Mouse (Mus musculus) intestine, embryonic 15.5 days (tissue): Measurements from ENCODE around the gene Gm20388. TPM values are rescaled to one million over a fixed set of nuclear protein-coding genes. Genes with fewer than 3 reads are reported as not detected.
A peak's percentile ranks its signal among the peaks of the same experiment; 100 is the strongest.

Source experiments
- ATAC-seq: fragments of 200-750 bp; cut with Nextera tagmentation; 2 replicates; pipeline ENCODE4 v1.8.0; 2017; ENCODE audit warnings: moderate TSS enrichment, moderate library complexity
- H3K27ac ChIP-seq: fragments of 300-500 bp; sonication (generic); 2 replicates; pipeline ENCODE4 v1.5.1; 2015; ENCODE audit warnings: mild to moderate bottlenecking, inconsistent platforms
- H3K27me3 ChIP-seq: fragments of 300-500 bp; sonication (generic); replicated peaks from 2 replicates; pipeline ENCODE4 v1.6.1; 2015; ENCODE audit warnings: inconsistent platforms
- H3K36me3 ChIP-seq: fragments of 300-500 bp; sonication (generic); 2 replicates; pipeline ENCODE4 v1.6.1; 2015; ENCODE audit warnings: inconsistent platforms
- H3K4me1 ChIP-seq: fragments of 300-500 bp; sonication (generic); replicated peaks from 2 replicates; pipeline ENCODE4 v1.6.1; 2015; ENCODE audit warnings: inconsistent platforms
- H3K4me2 ChIP-seq: fragments of 300-500 bp; sonication (generic); replicated peaks from 2 replicates; pipeline ENCODE4 v1.6.1; 2015; ENCODE audit warnings: mild to moderate bottlenecking, inconsistent platforms
- H3K4me3 ChIP-seq: fragments of 300-500 bp; sonication (generic); replicated peaks from 2 replicates; pipeline ENCODE4 v1.5.1; 2015; ENCODE audit warnings: inconsistent platforms
- H3K9ac ChIP-seq: fragments of 300-500 bp; sonication (generic); 2 replicates; pipeline ENCODE4 v1.6.1; 2015; ENCODE audit warnings: inconsistent platforms
- H3K9me3 ChIP-seq: fragments of 300-500 bp; sonication (generic); 2 replicates; pipeline ENCODE4 v1.6.1; 2016; ENCODE audit warnings: inconsistent platforms
- WGBS: fragments of 180-500 bp; shearing (Covaris S2); methylation state at CpG from one replicate; pipeline ENCODE4 v1.1.7; 2015; 5-methylcytosine and 5-hydroxymethylcytosine counted together
- polyA plus RNA-seq: library from polyadenylated mRNA; unstranded; fragments of >200 nt; fragmentation: Nextera tagmentation; extraction: Ambion mirVana; gene quantifications from 2 replicates; pipeline ENCODE4 v1.2.1, GENCODE M21; 2015

Gm20388 gene
- polyA plus RNA-seq, 1 experiment from 2014 or later, result not detected

GRCm38 (mm10) chr8:120334878-120335261 is 424.2 kb downstream of the Gm20388 start:
- H3K27me3 ChIP-seq, result no peaks in the 10 kb centered on the region
- H3K4me2 ChIP-seq, result peak overlapping the region; percentile 67; the same call in 1 of the 2 replicates
- ATAC-seq, result peak; percentile 31; the same call in 1 of the 2 replicates
- no peaks in the 10 kb centered on the region for H3K36me3 ChIP-seq
- H3K9ac ChIP-seq, result peak overlapping the region; percentile 41
- H3K4me1 ChIP-seq, result peaks cover 24% of the 10 kb centered on the region
- H3K9me3 ChIP-seq, result no peaks in the 10 kb centered on the region
- peak overlapping the region; percentile 58 for H3K27ac ChIP-seq
- H3K4me3 ChIP-seq, result no peak overlapping the region
- WGBS, result 27% methylated on average over 5 of the region's 5 CpGs

GRCm38 (mm10) chr8:120335262-120336086 is 424.8 kb downstream of the Gm20388 start:
- Histone ChIP-seq H3K4me2 (peak overlapping the region; percentile 67), H3K9ac (no peak overlapping the region), H3K9me3 (no peaks in the 10 kb centered on the region), H3K27me3 (no peaks in the 10 kb centered on the region), H3K27ac (peak overlapping the region; percentile 58), H3K36me3 (no peaks in the 10 kb centered on the region), H3K4me1 (peaks cover 26% of the 10 kb centered on the region), H3K4me3 (peak overlapping the region; percentile 25)
- ATAC-seq, result peak; percentile 68
- 14% methylated on average over 17 of the region's 17 CpGs for WGBS

- Histone ChIP-seq H3K4me3 (no peak overlapping the region), H3K4me1 (peaks cover 24% of the 10 kb centered on the region), H3K9ac (no peak overlapping the region), H3K27ac (peak overlapping the region; percentile 58; the same call in 1 of the 2 replicates), H3K4me2 (peak overlapping the region; percentile 67), H3K27me3 (no peaks in the 10 kb centered on the region), H3K36me3 (no peaks in the 10 kb centered on the region), H3K9me3 (no peaks in the 10 kb centered on the region)
- WGBS, result 7% methylated on average over 9 of the region's 9 CpGs
- peak; percentile 36 for ATAC-seq
Observed at GRCm38 (mm10) chr8:120336087-120336380, 425.4 kb downstream of the Gm20388 start.

GRCm38 (mm10) chr8:120336909-120337555 is 426.4 kb downstream of the Gm20388 start:
- Histone ChIP-seq H3K9me3 (no peaks in the 10 kb centered on the region), H3K9ac (no peak overlapping the region), H3K27me3 (no peaks in the 10 kb centered on the region), H3K4me3 (no peak overlapping the region), H3K36me3 (no peaks in the 10 kb centered on the region), H3K4me1 (peaks cover 23% of the 10 kb centered on the region), H3K4me2 (no peak overlapping the region), H3K27ac (no peak overlapping the region)
- no peak for ATAC-seq
- 62% methylated on average over 5 of the region's 5 CpGs for WGBS

GRCm38 (mm10) chr8:120337627-120338026 is 427.0 kb downstream of the Gm20388 start:
- Histone ChIP-seq H3K4me2 (no peak overlapping the region), H3K4me1 (peaks cover 23% of the 10 kb centered on the region), H3K9ac (no peak overlapping the region), H3K36me3 (no peaks in the 10 kb centered on the region), H3K27ac (no peak overlapping the region), H3K27me3 (no peaks in the 10 kb centered on the region), H3K4me3 (no peak overlapping the region), H3K9me3 (no peaks in the 10 kb centered on the region)
- no peak for ATAC-seq
- 59% methylated on average over 5 of the region's 5 CpGs for whole genome bisulfite sequencing

GRCm38 (mm10) chr8:120338678-120339077 is 428.0 kb downstream of the Gm20388 start:
- no peaks in the 10 kb centered on the region for H3K27me3 ChIP-seq
- no peak overlapping the region for H3K27ac ChIP-seq
- no peak overlapping the region for H3K9ac ChIP-seq
- ATAC-seq, result no peak
- no peaks in the 10 kb centered on the region for H3K9me3 ChIP-seq
- no peaks in the 10 kb centered on the region for H3K36me3 ChIP-seq
- H3K4me1 ChIP-seq, result peaks cover 23% of the 10 kb centered on the region
- WGBS, result 86% methylated on average over 7 of the region's 7 CpGs
- no peak overlapping the region for H3K4me3 ChIP-seq
- no peak overlapping the region for H3K4me2 ChIP-seq

- Histone ChIP-seq H3K9me3 (no peaks in the 10 kb centered on the region), H3K27ac (no peak overlapping the region), H3K36me3 (no peaks in the 10 kb centered on the region), H3K4me2 (no peak overlapping the region), H3K4me1 (peaks cover 20% of the 10 kb centered on the region), H3K4me3 (no peak overlapping the region), H3K27me3 (no peaks in the 10 kb centered on the region), H3K9ac (no peak overlapping the region)
- no peak for ATAC-seq
- WGBS, result 75% methylated on average over 7 of the region's 8 CpGs
Observed at GRCm38 (mm10) chr8:120339743-120340142, 429.1 kb downstream of the Gm20388 start.

GRCm38 (mm10) chr8:120341124-120341523 is 430.5 kb downstream of the Gm20388 start:
- ATAC-seq, result no peak
- Histone ChIP-seq H3K27ac (no peak overlapping the region), H3K4me1 (peaks cover 6% of the 10 kb centered on the region), H3K9ac (no peak overlapping the region), H3K4me3 (no peak overlapping the region), H3K27me3 (no peaks in the 10 kb centered on the region), H3K4me2 (no peak overlapping the region), H3K36me3 (no peaks in the 10 kb centered on the region), H3K9me3 (no peaks in the 10 kb centered on the region)
- 85% methylated on average over 10 of the region's 10 CpGs for WGBS

GRCm38 (mm10) chr8:120342847-120343548 is 432.4 kb downstream of the Gm20388 start:
- WGBS, result 73% methylated on average over 7 of the region's 7 CpGs
- no peak for ATAC-seq
- Histone ChIP-seq H3K27ac (no peak overlapping the region), H3K4me3 (no peak overlapping the region), H3K9ac (no peak overlapping the region), H3K27me3 (no peaks in the 10 kb centered on the region), H3K4me1 (peaks cover 8% of the 10 kb centered on the region; the same call in 1 of the 2 replicates), H3K4me2 (no peak overlapping the region), H3K9me3 (no peaks in the 10 kb centered on the region), H3K36me3 (no peaks in the 10 kb centered on the region)

GRCm38 (mm10) chr8:120343582-120343981 is 432.9 kb downstream of the Gm20388 start:
- Histone ChIP-seq H3K4me1 (peaks cover 11% of the 10 kb centered on the region; the same call in 1 of the 2 replicates), H3K4me2 (no peak overlapping the region), H3K9ac (no peak overlapping the region), H3K27ac (no peak overlapping the region), H3K9me3 (no peaks in the 10 kb centered on the region), H3K4me3 (no peak overlapping the region), H3K36me3 (no peaks in the 10 kb centered on the region), H3K27me3 (no peaks in the 10 kb centered on the region)
- 82% methylated on average over 12 of the region's 12 CpGs for WGBS
- ATAC-seq, result no peak

- H3K4me1 ChIP-seq, result peaks cover 15% of the 10 kb centered on the region; the same call in 1 of the 2 replicates
- ATAC-seq, result no peak
- H3K36me3 ChIP-seq, result no peaks in the 10 kb centered on the region
- H3K27me3 ChIP-seq, result no peaks in the 10 kb centered on the region
- no peak overlapping the region for H3K9ac ChIP-seq
- H3K27ac ChIP-seq, result no peak overlapping the region
- no peak overlapping the region for H3K4me2 ChIP-seq
- no peaks in the 10 kb centered on the region for H3K9me3 ChIP-seq
- 44% methylated on average over 4 of the region's 4 CpGs for WGBS
- H3K4me3 ChIP-seq, result no peak overlapping the region
Observed at GRCm38 (mm10) chr8:120344166-120344565, 433.5 kb downstream of the Gm20388 start.

- no peaks in the 10 kb centered on the region for H3K9me3 ChIP-seq
- peaks cover 15% of the 10 kb centered on the region; the same call in 1 of the 2 replicates for H3K4me1 ChIP-seq
- no peak overlapping the region for H3K4me2 ChIP-seq
- no peaks in the 10 kb centered on the region for H3K36me3 ChIP-seq
- H3K9ac ChIP-seq, result no peak overlapping the region
- H3K4me3 ChIP-seq, result no peak overlapping the region
- ATAC-seq, result no peak
- H3K27me3 ChIP-seq, result no peaks in the 10 kb centered on the region
- H3K27ac ChIP-seq, result no peak overlapping the region
- 60% methylated on average over 13 of the region's 13 CpGs for WGBS
Observed at GRCm38 (mm10) chr8:120344583-120344982, 433.9 kb downstream of the Gm20388 start.
